Mouse (Mus musculus) left cerebral cortex, adult 2 months (tissue): Measurements from ENCODE around the gene Stk40. TPM values are rescaled to one million over a fixed set of nuclear protein-coding genes. Genes with fewer than 3 reads are reported as not detected.
"Not testable (repeated sequence)": the region's sequence is repeated elsewhere in the genome, so short reads cannot be mapped to it uniquely, and the experiment has no call there.

Experiments
- DNase-seq, 2 experiments: peaks; one replicate each; pipeline ENCODE4 v3.0.0; 2021 to 2022; ENCODE audit warnings: low spot score in 2 of 2, mixed read lengths in 1 of 2; ENCODE audit errors: extremely low spot score in 1 of 2
- H3K27ac ChIP-seq: fragments of 200-600 bp; 2 replicates; pipeline ENCODE4 v1.8.1; 2022
- H3K4me3 ChIP-seq: fragments of 200-600 bp; 2 replicates; pipeline ENCODE4 v1.8.1; 2022
- CTCF ChIP-seq: fragments of 200-600 bp; IDR thresholded peaks from 2 replicates; pipeline ENCODE4 v1.8.1; 2022; ENCODE audit warnings: antibody characterized with exemption, mild to moderate bottlenecking, moderate library complexity
- intact Hi-C: fragments of 180-260 bp; cut with DNase I; formaldehyde crosslinking; loops from one replicate; pipeline ENCODE4 v1.15.1; 2025
- total RNA-seq, 2 experiments: library from RNA; stranded (reverse); gene quantifications; 2 replicates each; pipeline ENCODE4 v1.2.3; 2021

Gene Stk40
- total RNA-seq, 2 experiments from 2014 or later, result 39.8 to 56.4 TPM

DNA sequence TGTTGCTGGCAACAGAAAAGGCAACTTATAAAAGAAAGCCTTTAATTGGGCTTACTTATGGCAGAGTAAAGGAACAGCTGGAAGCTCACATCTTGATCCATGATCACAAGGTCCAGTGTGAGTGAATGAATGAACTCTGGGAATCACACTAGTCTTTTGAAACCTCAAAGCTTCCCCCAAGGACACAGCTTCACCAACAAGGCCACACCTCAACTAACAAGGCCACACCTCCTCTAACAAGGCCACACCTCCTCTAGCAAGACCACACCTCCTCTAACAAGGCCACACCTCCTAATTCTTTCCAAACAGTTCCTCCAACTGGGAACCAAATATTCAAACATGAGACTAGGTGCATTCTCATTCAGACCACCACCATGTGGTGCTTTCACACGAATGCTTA is 22.2 kb upstream of the Stk40 start:
- Histone ChIP-seq H3K27ac (no peak overlapping the region), H3K4me3 (no peak overlapping the region)
- no peak for DNase-seq
- no peak for TF ChIP-seq CTCF
- intact Hi-C loops, result no loop called here

DNA sequence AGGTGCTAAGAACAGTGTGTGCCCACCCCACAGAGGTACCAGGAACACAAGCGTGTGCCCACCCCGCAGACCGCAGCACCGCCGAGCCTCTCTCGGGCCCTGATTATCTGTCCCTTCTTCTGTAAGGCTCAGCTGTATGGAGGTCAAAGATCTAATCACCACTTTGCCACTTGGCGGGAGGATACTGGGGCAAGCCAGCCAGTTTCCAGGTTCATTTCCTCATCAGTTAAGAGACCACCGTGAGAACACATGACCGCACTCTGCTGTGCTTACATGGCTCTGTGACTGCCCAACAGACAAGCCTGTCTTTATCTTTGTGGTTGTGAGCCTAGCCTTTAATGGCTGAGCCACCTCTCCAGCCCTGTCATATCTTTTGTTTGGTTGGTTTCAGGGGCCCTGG is 20.7 kb upstream of the Stk40 start:
- H3K27ac ChIP-seq, result no peak overlapping the region
- intact Hi-C loops, result no loop called here
- no peak for DNase-seq
- TF ChIP-seq CTCF, result no peak
- H3K4me3 ChIP-seq, result no peak overlapping the region

DNA sequence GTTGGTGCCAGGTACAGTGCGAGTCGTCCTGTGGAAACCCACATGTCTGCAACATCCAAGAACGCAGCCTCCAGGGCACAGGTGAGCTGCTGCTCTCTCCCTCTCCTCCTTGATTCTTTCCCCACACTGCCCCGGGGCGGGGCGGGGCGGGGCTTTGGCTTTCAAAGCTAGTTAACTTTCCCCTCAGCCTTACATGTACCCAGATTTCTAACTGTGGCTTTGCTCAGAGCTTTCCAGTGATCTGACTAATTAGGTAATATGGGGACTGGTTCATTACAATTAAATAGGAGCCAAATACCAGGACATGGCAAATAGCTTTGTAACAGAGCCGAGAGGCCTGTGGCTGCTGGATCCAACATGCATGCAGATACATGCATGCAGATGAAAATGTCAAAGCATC is 19.4 kb upstream of the Stk40 start:
- Histone ChIP-seq H3K4me3 (no peak overlapping the region), H3K27ac (no peak overlapping the region)
- no peak for TF ChIP-seq CTCF
- intact Hi-C loops, result no loop called here
- no peak for DNase-seq

DNA sequence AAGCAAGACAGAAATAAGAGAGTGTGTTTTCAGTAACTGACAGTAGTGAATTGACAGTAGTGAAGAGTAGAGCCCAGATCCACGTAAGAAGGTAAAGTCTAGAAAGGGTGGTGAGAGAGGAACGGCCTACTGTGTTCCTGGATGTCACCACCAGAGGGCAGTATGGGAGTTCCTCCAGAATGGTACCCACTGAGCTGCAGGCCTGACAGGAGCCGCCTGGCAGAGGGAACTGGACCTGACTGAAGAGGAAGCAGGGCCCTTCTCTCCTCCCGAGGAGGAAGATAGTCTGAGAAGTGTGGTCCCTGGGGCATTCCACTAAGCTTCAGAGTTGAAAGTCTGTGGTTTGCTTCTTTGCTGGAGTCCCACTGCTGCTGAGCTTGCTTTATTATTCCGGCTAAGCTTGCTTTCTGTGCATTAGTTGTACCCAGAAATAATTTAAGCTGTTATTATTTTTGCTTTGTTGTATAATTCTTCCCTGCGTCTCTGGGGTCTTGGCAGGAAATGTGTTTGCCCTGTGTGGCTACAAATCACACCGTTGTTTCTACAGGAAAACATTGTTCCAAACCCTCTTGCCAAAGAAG is 17.7 kb upstream of the Stk40 start:
- peak; percentile 68 to 76 for DNase-seq
- no peak overlapping the region for H3K4me3 ChIP-seq
- peak overlapping the region; percentile 10; the same call in 1 of the 2 replicates for H3K27ac ChIP-seq
- TF ChIP-seq CTCF, result peak; percentile 93
- intact Hi-C loops, result loop anchor here (1.0 to 5.0 kb wide), 4 partner anchors 27 to 221 kb away; partner anchors contain the start of genes Sh3d21 and Trappc3

DNA sequence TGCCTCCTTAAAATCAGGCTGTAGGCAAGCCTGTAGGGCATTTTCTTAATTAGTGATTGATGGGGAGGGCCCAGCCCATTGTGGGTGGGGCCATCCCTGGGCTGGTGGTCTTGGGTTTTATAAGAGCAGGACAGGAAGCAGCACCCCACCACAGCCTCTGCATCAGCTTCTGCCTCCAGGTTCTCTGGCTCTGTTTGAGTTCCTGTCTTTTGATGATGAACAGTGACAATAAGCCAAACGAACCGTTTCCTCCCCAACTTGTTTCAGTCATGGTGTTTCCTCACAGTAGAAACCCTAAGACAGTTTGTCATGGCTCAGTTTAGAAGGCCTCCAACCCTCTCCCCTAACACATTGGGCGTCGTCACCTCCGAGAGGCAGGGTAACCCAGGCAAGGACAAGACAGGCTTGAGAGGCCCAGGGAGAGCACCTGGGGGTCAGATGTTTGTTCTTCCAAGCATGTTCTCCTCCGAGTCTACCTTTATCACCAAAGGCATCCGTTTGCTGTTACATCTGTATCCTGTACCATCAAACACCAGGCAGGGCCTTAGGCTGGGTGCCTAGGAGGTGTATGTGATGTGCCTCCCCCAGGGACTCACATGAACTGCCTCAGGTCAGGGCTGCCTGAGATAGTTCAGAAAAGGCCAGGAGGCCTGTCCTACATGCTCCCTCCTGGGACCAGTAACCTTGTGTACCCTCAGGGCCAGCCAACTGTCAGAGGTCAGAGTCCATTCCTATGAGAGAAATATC is 13.5 kb upstream of the Stk40 start:
- Histone ChIP-seq H3K4me3 (no peak overlapping the region), H3K27ac (no peak overlapping the region)
- no peak for DNase-seq
- no peak for TF ChIP-seq CTCF
- intact Hi-C loops, result no loop called here

DNA sequence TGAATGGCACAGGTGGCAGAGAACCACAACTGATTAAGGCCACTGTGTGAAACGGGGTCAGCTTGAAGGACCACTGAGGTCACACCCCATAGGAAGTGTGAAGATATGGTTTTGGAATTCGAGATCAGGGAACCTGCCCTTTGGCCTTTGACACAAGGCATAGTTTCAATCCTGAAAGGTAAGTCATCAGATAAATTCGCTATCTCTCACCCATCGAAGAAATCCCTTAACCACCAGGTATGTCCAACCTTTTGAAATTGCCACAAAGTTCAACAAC is 13.0 kb upstream of the Stk40 start:
- intact Hi-C loops, result no loop called here

DNA sequence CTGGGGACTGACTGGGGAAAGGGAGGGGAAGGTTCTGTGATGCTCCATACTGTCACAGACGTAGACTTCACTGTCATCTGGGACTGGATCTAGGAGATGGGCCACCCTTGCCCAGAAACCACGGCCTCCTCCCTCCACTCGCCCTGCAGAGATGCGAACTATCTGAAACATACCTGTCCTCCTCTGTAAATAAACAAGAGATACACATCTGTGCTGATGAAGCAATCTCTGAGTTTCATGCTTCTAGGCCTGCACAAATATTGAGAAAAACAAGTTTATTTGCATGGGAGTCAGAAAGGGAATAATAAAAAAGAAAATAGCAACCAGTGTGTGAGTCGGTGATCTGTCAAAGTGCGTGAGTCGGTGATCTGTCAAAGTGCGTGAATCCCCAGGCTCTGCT is 11.9 kb upstream of the Stk40 start:
- Histone ChIP-seq H3K27ac (no peak overlapping the region), H3K4me3 (no peak overlapping the region)
- DNase-seq, result no peak
- TF ChIP-seq CTCF, result no peak
- intact Hi-C loops, result no loop called here

More for the DNA sequence above, 13.0 kb upstream of the Stk40 start:
- no peak for TF ChIP-seq CTCF
- H3K4me3 ChIP-seq, result no peak overlapping the region
- DNase-seq, result no peak
- no peak overlapping the region for H3K27ac ChIP-seq

DNA sequence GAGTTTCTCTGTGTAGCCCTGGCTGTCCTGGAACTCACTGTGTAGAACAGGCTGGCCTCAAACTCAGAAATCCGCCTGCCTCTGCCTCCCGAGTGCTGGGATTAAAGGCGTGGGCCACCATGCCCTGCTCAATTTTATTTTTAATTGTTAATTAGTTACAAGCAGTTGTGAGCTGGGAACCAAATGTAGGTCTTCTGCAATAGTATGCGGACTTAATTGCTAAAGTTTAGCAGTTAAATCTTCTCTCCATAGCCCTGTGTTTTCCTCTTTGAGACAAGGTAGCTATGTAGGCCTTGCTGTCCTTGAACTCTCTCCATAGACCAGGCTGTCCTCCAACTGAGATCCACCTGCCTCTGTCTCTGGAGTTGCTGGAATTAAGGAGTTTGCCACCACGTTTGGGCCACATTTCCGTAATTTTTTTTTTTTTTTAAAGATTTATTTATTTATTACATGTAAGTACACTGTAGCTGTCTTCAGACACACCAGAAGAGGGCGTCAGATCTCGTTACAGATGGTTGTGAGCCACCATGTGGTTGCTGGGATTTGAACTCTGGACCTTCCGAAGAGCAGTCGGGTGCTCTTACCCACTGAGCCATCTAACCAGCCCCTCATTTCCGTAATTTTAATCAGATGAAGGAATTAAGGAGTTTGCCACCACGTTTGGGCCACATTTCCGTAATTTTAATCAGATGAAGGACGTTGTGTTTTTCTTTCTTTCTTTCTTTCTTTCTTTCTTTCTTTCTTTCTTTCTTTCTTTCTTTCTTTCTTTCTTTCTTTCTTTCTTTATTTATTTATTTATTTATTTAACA is 7.9 kb upstream of the Stk40 start:
- H3K4me3 ChIP-seq, intact Hi-C loops, DNase-seq, H3K27ac ChIP-seq: not testable (repeated sequence)

DNA sequence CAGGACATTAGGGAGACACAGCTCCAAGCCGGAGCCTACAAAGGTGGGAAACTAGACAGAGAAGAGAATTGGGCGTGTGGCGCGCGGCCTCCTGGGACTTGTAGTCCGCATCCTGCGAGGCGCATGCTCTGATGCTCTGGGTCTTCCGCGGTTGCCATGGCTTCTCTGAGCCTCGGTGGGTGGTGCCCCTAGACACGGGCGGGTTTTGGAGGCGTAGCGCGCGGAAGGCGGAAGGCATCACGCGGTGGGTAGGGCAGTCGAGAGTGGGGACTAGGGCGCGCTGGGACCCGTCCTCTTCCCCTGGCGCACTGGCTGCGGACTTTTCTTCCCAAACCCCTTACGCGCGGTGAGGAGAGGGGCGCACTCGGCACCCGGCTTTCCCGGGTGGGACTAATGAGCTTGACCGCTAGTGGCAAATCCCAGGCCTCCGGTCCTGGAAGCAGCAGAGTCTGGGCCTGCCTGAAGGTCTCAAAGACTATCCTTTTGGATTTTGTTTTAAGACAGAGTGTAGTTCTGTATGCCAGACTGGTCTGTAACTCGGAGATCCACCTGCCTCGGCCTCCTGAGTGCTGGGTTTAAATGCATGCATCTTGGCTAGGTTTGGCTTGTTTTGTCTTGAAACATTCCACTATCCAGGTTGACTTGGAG is 7.2 kb upstream of the Stk40 start, which contains the start of gene Lsm10:
Gene Lsm10, plus strand, starts transcription at position 160 of the 648 bp plus-strand sequence.
- Histone ChIP-seq H3K4me3 (peak within 1 kb of the TSS; percentile 78), H3K27ac (peak within 1 kb of the TSS; percentile 85)
- TF ChIP-seq CTCF, result no peak; the same call in 1 of the 2 replicates
- intact Hi-C loops, result no loop called here
- peak; percentile 94 to 97 for DNase-seq

DNA sequence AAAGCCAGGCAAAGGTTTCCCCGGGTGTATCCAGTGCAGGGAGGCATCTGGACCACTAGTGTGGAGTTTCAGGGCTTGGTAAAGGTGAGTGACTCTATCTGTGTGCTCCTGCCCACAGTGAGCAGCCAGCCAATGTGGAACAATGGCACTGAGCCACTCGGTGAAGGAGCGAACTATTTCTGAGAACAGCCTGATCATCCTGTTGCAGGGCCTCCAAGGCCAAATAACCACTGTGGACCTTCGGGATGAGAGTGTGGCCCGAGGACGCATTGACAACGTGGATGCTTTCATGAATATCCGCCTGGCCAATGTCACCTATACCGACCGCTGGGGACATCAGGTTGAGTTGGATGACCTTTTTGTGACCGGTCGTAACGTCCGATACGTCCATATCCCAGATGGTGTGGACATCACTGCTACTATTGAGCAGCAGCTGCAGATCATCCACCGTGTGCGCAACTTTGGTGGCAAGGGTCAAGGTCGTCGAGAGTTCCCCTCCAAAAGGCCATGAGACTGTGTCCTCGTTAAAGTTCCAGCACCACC is 6.0 kb upstream of the Stk40 start:
- no peak for DNase-seq
- intact Hi-C loops, result no loop called here
- Histone ChIP-seq H3K27ac (no peak overlapping the region), H3K4me3 (no peak overlapping the region)
- no peak for TF ChIP-seq CTCF

DNA sequence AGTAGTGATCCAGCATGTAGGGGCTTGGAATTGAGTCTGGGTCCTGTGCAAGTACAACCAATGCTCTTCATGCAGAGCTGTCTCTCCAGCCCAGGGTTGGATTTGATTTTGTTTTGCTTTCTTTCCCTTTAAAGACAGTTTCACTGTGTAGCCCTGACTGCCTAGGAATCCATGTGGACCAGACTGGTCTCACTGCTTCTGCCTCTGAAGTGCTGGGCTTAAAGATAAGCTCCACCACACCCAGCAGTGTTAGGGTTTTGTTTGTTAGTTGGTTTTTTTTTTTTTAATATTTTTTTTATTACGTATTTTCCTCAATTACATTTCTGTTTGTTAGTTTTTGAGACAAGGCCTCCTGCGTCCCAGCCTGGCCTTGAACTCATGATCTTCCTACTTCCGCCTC is 4.4 kb upstream of the Stk40 start:
- DNase-seq, result no peak
- H3K4me3 ChIP-seq, result no peak overlapping the region
- intact Hi-C loops, result no loop called here
- H3K27ac ChIP-seq, result peak overlapping the region; percentile 56; the same call in 1 of the 2 replicates
- no peak for TF ChIP-seq CTCF
